Mouse (Mus musculus) liver, adult 2 months (tissue): Measurements from ENCODE around the gene Morn3. TPM values are rescaled to one million over a fixed set of nuclear protein-coding genes. Genes with fewer than 3 reads are reported as not detected.

Experiments used
- DNase-seq: peaks from one replicate; pipeline ENCODE4 v3.0.0-alpha.2; 2011; ENCODE audit warnings: low read depth, low spot score; ENCODE audit errors: extremely low read depth
- H3K27ac ChIP-seq: fragments of 200-500 bp; replicated peaks from 2 replicates; pipeline ENCODE4 v1.5.1; 2012; ENCODE audit warnings: low read depth, mild to moderate bottlenecking, control low read depth, inconsistent platforms, low read length; ENCODE audit not compliant: insufficient read depth
- H3K27me3 ChIP-seq: fragments of 200-500 bp; 2 replicates; pipeline ENCODE4 v1.6.1; 2012; ENCODE audit warnings: mild to moderate bottlenecking, moderate library complexity, low read length, inconsistent platforms; ENCODE audit not compliant: control insufficient read depth, insufficient read depth
- H3K36me3 ChIP-seq: fragments of 200-500 bp; 2 replicates; pipeline ENCODE4 v1.6.1; 2012; ENCODE audit warnings: low read length, inconsistent platforms; ENCODE audit not compliant: control insufficient read depth, insufficient read depth
- H3K4me1 ChIP-seq: fragments of 200-500 bp; 2 replicates; pipeline ENCODE4 v1.6.1; 2011; ENCODE audit warnings: low read length; ENCODE audit not compliant: control insufficient read depth, insufficient read depth
- H3K4me3 ChIP-seq: fragments of 200-500 bp; 2 replicates; pipeline ENCODE4 v1.5.1; 2011; ENCODE audit warnings: low read depth, mild to moderate bottlenecking, control low read depth, low read length, moderate library complexity; ENCODE audit not compliant: insufficient read depth
- H3K79me2 ChIP-seq: fragments of 200-500 bp; 2 replicates; pipeline ENCODE4 v1.6.1; 2012; ENCODE audit warnings: inconsistent platforms, mild to moderate bottlenecking, low read length, moderate library complexity; ENCODE audit not compliant: control insufficient read depth, insufficient read depth
- H3K9ac ChIP-seq: fragments of 200-500 bp; 2 replicates; pipeline ENCODE4 v1.6.1; 2012; ENCODE audit warnings: low read depth, mild to moderate bottlenecking, control low read depth, inconsistent platforms, low read length
- CTCF ChIP-seq: fragments of 200-500 bp; IDR thresholded peaks from 2 replicates; pipeline ENCODE4 v1.5.1; 2011; ENCODE audit warnings: low read depth, low read length, control low read depth
- POLR2A ChIP-seq: fragments of 200-500 bp; IDR thresholded peaks from 2 replicates; pipeline ENCODE4 v1.6.1; 2011; ENCODE audit warnings: low read length, control low read depth; ENCODE audit not compliant: insufficient read depth; ENCODE audit errors: extremely low read depth
- WGBS: fragments of 180-500 bp; shearing (Covaris S2); methylation state at CpG from one replicate; pipeline ENCODE4 v1.1.7; 2018; 5-methylcytosine and 5-hydroxymethylcytosine counted together
- polyA plus RNA-seq: library from polyadenylated mRNA; depleted of rRNA; stranded (reverse); fragments of >200 nt; gene quantifications from 2 replicates; pipeline ENCODE4 v1.2.3, GENCODE M21; 2012
- total RNA-seq: library from RNA; depleted of rRNA; stranded (reverse); fragments of >200 nt; gene quantifications from 2 replicates; pipeline ENCODE4 v1.2.3, GENCODE M21; 2014

Morn3 gene
- total and polyA plus RNA-seq, 2 experiments, result not detected

GRCm38 (mm10) chr5:123019336-123020016 lies 27.3 kb downstream of the Morn3 start:
- TF ChIP-seq CTCF (no peak), POLR2A (no peak)
- Histone ChIP-seq H3K27ac (peak overlapping the region; percentile 45), H3K4me1 (peaks cover 46% of the 10 kb centered on the region), H3K36me3 (no peaks in the 10 kb centered on the region), H3K4me3 (no peak overlapping the region), H3K27me3 (no peaks in the 10 kb centered on the region), H3K9ac (no peak overlapping the region), H3K79me2 (peaks cover 24% of the 10 kb centered on the region; the same call in 1 of the 2 replicates)
- peak; percentile 54 for DNase-seq
- WGBS, result 39% methylated on average over 10 of the region's 10 CpGs

- DNase-seq, result peak; percentile 83
- peaks cover 22% of the 10 kb centered on the region; the same call in 1 of the 2 replicates for H3K79me2 ChIP-seq
- WGBS, result 28% methylated on average over 4 of the region's 4 CpGs
- H3K4me1 ChIP-seq, result peaks cover 43% of the 10 kb centered on the region
- no peak overlapping the region for H3K4me3 ChIP-seq
- TF ChIP-seq CTCF, result no peak
- no peak for TF ChIP-seq POLR2A
- no peaks in the 10 kb centered on the region for H3K27me3 ChIP-seq
- peak overlapping the region; percentile 57 for H3K27ac ChIP-seq
- no peaks in the 10 kb centered on the region for H3K36me3 ChIP-seq
- peak overlapping the region; percentile 35; the same call in 1 of the 2 replicates for H3K9ac ChIP-seq
Observed at GRCm38 (mm10) chr5:123017504-123017903, 29.3 kb downstream of the Morn3 start.

DNA sequence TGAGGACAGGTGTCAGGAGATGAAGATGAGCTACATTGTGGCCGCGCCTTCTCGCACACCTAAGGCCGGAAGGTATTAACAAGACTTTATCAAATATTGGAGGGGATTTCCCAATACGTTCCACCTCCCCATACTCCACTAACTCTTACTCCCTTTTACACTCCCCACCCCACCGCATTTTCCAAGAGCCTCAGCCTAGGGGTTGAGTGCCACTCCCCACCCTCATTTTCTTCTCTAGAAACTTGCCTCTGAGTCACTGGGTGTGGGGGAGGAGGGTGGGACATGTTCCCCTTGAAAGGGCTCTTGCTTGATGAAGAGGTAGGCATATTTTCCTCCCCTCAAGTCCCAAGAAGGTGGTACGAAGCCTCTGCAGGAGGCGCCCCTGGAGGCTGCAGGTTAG lies 30.9 kb downstream of the Morn3 start:
- peak overlapping the region; percentile 79 for H3K27ac ChIP-seq
- no peaks in the 10 kb centered on the region for H3K27me3 ChIP-seq
- no peaks in the 10 kb centered on the region for H3K36me3 ChIP-seq
- TF ChIP-seq CTCF, result no peak
- TF ChIP-seq POLR2A, result no peak
- peak overlapping the region; percentile 77 for H3K4me3 ChIP-seq
- no peak for DNase-seq
- peak overlapping the region; percentile 95 for H3K9ac ChIP-seq
- H3K4me1 ChIP-seq, result peaks cover 40% of the 10 kb centered on the region
- WGBS, result 28% methylated on average over 8 of the region's 8 CpGs
- H3K79me2 ChIP-seq, result peaks cover 22% of the 10 kb centered on the region; the same call in 1 of the 2 replicates

DNA sequence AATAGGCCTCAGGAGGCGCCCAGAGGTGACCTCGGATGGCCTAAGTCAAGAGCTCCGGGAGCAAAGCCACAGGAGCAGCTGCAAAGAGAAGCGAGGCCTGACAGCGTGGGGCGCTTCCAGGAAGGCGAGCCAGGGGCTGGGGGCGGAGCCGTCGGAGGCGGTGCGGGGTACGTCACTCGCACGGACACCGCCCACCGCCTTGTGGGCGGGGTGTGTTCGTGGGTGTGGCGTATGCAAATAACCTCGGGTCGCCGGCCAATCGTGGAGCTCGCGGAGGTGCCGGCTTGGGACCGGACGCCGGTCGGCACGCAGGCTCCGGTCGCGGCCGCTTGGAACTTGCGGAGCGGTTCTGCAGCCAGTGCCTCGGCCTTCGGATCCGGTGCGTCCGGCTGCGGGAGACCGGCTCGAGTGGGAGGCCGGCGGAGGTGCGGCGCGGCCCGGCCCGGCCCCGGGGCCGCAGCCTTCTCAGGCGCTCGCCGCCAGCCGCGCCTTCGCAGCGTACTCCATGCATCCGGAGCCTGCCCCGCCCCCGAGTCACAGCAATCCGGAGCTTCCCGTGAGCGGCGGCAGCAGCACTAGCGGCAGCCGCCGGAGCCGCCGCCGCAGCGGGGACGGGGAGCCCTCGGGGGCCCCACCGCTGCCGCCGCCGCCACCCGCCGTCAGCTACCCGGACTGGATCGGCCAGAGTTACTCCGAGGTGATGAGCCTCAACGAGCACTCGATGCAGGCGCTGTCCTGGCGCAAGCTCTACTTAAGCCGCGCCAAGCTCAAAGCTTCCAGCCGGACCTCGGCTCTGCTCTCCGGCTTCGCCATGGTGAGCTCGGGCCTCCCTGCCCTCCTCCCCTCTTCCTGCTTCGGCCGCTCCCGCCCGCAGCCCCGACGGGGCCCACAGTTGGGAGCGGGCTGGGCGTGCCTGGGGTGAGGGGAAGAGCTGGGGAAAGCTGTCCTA lies 31.8 kb downstream of the Morn3 start, which contains the start of gene Orai1:
Gene Orai1 (plus strand): TSS at position 322 of the 949 bp plus-strand sequence.
- peak within 1 kb of the TSS; percentile 77 for H3K4me3 ChIP-seq
- under 1% methylated on average over 104 of the region's 106 CpGs for WGBS
- H3K79me2 ChIP-seq, result peaks cover 22% of the 10 kb centered on the region; the same call in 1 of the 2 replicates
- TF ChIP-seq POLR2A, result peak; percentile 67; the same call in 1 of the 2 replicates
- no peak for TF ChIP-seq CTCF
- H3K36me3 ChIP-seq, result no peaks in the 10 kb centered on the region
- H3K9ac ChIP-seq, result peak within 1 kb of the TSS; percentile 95
- H3K4me1 ChIP-seq, result peaks cover 40% of the 10 kb centered on the region
- H3K27me3 ChIP-seq, result no peaks in the 10 kb centered on the region
- peak within 1 kb of the TSS; percentile 81 for H3K27ac ChIP-seq
- peak; percentile 91 for DNase-seq

GRCm38 (mm10) chr5:123013599-123014315 lies 33.1 kb downstream of the Morn3 start:
- peak; percentile 73 for DNase-seq
- WGBS, result 62% methylated on average over 9 of the region's 9 CpGs
- Histone ChIP-seq H3K4me3 (no peak overlapping the region), H3K27ac (no peak overlapping the region), H3K9ac (no peak overlapping the region), H3K36me3 (no peaks in the 10 kb centered on the region), H3K79me2 (peaks cover 22% of the 10 kb centered on the region; the same call in 1 of the 2 replicates), H3K27me3 (no peaks in the 10 kb centered on the region), H3K4me1 (peaks cover 30% of the 10 kb centered on the region)
- TF ChIP-seq POLR2A, result no peak
- peak; percentile 63 for TF ChIP-seq CTCF
